Mouse (Mus musculus) gastrocnemius, postnatal 25 days (tissue): ENCODE measurements around the gene Arhgap29. TPM values are rescaled to one million over a fixed set of nuclear protein-coding genes. Genes with fewer than 3 reads are reported as not detected.

Source experiments
- DNase-seq: peaks from one replicate; pipeline ENCODE4 v3.0.0; 2022
- long read RNA-seq, 2 experiments: library from polyadenylated mRNA; stranded (forward); transcript quantifications; one replicate each; pipeline ENCODE4 v2.0.0; 2021
- total RNA-seq, 2 experiments: library from RNA; stranded (reverse); gene quantifications; 1 replicate in 1 of 2; 2 replicates in 1 of 2; pipeline ENCODE4 v1.2.3; 2021

Arhgap29 gene
- total RNA-seq: 10 to 100 TPM; 18.3 to 19.1 TPM
- long read RNA-seq, experiment 1, partial matches to known transcripts: 1 of 2 reads
- long read RNA-seq, experiment 1, other reads (novel, unspliced or antisense): 1 of 2 reads
- long read RNA-seq, experiment 2, full-length matches to known transcripts: 1 of 3 reads
- long read RNA-seq, experiment 2, partial matches to known transcripts: 2 of 3 reads
- long read RNA-seq, experiment 2, other reads (novel, unspliced or antisense): 0 of 3 reads

DNA sequence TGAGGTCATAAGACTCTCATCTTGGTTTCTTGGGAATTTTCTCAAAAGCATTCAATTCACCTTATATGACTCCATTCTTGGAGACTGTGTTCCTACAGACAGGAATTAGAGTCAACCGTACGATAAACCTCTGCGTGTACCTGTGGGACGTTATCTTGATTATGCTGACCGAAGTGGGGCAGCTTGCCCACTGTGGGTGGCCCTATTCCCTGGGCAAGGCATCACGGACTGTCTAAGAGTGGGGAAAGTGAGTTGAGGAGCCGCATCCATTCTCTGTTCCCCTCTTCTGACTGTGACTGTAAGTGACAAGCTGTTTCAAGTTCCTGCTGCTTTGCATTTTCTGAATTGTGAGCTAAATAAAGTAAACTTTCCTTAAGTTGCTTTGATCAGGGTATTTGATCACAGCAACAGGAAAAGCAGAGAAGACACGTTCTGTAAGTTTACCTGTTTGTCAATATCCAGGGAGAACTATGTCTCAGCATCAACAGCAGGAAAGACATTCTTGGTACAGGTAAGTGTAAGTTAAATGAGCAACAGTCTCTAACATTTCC lies at the start of gene Arhgap29:
Gene Arhgap29, plus strand, starts transcription at position 501 of the 551 bp plus-strand sequence.
- no peak for DNase-seq

DNA sequence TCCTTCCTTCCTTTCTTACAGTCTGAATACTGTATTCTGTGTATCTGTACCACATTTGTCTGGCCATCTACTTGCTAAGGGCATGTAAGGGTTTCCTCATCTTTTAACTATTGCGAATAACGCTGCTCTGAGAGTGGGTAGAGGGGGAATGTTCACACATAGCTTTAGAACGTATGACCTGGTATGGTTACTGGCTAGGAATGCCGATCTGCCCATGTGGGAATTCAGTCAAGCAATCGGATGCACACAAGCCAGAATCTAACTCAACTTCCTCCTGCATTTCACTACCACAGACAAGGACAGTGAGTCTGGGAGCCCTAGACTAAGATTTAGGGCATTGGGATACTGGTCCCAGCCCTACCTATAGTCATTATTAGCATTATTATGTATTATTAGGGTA lies 49.6 kb upstream of the Arhgap29 start:
- no peak for DNase-seq

DNA sequence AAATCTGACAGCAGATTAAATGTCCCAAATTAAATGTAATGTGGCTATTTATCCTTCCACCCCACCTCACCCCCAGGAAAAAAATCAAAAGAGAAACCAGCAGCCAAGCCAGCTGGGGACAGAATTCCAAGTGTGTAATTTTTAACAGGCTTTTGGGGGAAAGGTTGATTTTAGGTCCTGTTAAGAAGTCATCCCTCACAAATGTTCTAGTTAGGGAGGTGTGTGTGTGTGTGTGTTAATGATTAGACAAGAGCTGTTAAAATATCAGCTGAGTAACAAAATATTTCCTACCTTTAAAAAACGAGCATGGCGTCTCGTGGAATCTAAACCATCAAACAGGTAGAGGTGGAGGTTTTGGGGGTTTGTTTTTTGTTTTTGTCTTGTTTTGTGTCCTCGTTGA lies 49.1 kb upstream of the Arhgap29 start:
- DNase-seq: no peak

DNA sequence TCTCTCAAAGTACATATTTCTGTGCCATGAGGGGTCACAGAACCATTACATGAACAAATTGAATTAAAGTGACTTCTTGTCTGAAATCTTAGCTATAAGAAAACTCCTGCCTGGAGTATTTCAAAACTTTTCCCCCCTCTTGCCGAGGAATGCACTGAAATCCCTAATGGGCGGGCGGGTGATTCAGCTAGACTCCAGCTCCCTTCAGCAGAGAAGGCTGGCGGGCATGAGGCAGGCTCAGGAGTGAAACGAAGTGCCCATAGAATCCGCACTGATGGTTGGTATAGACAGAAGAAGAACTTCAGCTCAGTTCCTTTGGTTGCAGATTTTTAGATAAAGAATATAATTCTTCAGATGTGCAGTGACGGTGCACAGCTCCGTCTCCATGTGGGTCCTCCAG lies 48.6 kb upstream of the Arhgap29 start:
- DNase-seq: no peak

DNA sequence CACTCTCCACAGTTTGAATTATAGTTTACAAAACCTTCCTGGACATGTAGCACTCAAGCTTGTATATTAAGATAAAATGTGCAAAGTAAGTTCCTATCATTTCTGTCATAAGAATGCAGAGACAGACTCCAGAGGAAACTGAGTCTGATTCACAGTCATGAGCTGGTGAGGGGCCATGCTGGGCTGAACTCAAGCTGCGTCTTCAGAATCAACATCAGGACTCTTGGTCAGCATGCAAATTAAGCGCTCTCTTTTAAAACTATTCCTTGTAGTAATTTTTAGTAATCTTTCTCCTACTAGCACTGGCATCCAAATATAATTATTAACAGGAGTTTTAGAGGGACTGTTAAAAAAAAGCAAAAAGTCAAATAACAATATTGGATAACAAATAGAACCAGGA lies 47.9 kb upstream of the Arhgap29 start:
- DNase-seq: no peak

DNA sequence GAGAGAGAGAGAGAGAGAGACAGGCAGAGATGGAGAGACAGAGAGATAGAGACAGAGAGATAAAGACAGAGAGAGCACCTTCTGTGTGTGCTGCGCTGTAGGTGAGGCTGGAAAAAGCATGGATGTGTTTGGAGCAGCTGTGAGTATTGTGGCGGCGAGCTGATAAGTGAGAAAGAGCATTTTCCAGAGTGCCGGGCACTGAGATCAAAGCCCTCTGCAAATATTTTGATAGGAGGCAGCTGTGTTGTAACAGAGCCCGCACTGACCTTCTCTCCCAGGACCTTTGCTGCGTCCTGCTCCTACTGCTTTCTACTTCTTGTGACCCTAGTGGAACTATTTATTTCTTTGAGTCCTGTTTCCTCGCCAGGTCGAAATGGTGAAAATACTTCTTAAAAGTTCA lies 45.7 kb upstream of the Arhgap29 start:
- DNase-seq: no peak

DNA sequence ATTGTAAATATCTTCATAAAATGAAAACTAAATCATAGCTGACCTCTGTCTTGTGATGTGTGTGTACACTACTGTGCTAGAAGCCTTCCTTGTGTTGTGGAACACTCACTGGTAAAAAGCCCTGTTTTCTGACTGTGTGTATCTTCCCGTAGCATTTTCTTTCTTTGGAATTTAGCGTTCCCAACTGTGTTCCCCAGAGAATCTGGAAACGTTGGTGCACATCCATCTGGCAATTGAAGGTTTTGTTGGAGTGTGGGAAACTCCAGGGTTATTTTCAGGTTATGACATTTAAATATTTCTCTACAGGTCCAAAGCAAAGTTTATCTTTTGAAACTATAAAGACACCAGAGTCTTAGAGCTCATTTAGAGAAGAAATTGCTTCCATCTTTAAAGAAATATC lies 43.2 kb upstream of the Arhgap29 start:
- DNase-seq: peak; percentile 34

DNA sequence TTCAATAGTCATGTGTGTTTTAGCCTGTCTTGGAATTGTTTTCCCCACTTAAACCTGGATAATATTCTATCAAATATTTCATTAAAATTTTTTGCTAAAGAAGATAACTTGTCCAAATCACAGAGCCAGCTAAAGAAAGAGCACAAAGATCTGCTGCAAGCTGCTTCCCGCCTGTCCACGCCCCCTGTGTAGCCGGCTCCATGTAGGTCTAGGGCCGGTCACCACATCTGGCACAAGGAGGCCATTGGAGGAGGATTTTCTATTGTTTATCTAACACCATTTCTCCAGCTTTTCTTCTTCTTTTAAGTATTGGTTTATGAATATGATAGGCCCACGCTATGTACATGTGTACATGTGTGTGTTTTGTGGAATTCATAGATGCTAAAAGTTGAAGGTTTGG lies 38.9 kb upstream of the Arhgap29 start:
- DNase-seq: no peak

DNA sequence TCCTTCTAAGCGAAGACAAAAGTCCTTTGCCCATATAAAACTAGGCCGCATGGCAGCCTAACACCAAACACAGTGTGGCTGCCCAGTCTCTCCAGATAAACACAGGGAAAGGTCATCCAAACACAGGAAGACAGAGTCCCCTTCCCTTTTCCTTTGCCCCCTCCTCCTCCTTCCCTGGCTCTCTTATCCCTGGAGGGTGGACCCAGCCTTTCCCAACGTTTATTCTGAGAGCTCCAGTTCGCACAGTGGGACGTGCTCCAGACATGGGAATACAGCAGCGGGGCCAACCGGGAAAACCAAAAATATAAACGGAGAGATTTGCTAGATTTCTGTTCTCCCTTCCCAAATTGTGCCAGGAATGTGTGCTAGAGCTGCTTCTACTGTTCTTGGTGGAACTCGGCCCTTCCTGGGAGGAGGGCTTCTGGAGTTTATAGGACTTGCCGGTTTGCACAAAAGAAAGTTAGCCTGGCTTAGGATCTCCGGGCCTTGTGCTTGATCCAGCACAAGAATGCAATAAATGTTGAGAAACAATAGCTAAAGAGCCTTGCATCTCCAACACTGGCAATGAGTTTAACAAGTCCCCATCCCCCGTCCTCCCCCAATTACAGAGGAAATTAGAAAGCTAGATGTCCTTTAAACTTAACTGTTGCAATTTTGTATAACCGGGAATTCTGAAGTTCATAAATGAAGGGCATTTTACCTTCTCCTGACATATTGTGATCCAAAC lies 37.7 kb upstream of the Arhgap29 start:
- peak; percentile 60 for DNase-seq

DNA sequence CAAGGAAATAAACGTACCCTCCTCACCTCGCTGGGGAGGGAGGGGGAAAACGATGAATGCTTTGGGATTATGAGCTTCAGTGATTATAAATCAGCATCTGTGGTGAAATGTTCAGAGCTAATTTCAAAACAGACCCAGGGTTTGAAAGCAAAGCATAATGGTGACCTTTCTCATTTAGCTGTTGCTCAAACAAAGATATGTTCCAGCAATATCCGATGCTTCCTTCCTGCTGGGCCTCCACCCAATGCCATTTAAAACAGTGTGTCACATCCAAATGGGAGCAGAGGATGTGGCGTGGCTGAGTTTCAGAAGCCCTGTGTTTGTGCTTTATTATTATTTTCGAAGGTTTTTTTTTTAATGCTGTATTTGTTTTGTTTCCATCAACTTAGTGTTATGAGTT lies 37.1 kb upstream of the Arhgap29 start:
- peak; percentile 34 for DNase-seq

DNA sequence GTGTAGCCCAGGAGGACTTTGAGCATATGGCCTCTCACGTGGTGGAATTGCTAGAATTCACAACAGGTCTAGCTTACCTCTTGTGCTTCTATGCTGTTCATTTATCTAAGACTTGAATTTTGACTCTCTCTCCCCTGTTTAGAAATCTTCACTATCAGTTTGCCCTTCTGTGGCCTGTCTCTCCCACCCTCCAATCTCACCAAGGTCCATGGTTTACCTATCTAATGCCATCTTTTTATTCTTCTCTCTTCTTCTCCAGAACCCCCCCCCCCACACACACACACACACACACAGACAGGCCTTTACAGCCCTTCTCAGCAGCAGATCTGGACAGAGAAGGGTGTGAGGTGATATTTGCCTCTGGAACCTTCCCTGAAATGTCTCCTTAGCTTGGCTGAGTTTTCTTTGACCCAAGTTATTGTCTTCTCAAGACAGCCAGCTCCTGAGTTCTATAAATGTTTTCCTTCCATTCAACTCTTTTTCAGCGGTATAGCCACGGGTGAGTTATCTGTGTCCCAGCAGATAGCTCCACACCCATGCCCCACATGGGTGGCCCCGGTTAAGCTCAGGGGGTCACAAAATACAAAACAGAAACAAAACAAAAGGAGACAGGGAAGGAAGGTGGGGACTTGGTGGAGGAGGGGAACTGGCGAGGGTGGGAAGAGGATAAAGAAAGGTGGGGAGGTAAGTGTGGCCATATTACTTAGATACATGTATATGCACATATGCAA lies 35.4 kb upstream of the Arhgap29 start:
- no peak for DNase-seq

DNA sequence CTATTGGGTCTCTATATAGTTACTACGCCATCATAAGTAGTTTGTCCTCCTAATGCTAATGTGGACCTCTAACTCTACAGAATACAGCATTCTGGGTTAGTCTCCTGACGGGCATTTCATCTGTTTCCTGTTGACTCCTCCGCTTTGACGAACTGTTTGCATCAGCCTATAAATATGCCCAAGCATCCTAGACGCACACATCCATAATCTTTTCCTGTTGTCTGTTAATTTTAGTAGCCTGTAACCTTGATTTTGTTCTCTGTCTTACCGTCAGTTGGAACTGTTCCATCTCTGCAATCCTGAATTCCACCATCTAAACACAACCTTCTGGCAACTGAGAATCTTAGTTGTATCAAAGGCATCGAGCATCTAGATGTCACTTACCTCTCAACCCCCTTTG lies 34.7 kb upstream of the Arhgap29 start:
- DNase-seq: no peak

DNA sequence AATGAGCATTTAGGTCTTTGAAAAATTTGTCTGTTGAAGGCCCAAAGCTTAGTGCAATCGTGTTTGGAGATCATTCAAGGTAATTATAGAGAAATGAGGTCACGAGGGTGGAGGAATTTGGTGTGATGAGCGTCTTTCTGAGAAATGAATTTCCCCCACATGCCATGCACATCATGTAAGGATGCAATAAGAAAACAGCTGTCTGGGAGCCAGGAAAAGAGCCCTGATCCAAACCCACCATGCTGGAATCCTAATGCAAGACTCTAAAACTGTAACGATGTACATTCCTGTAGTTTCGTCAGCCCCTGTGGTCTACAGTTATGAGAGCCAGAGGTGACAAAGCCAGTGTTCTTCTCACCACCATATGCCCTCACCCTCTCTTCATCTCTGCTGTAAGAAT lies 32.4 kb upstream of the Arhgap29 start:
- DNase-seq: no peak

DNA sequence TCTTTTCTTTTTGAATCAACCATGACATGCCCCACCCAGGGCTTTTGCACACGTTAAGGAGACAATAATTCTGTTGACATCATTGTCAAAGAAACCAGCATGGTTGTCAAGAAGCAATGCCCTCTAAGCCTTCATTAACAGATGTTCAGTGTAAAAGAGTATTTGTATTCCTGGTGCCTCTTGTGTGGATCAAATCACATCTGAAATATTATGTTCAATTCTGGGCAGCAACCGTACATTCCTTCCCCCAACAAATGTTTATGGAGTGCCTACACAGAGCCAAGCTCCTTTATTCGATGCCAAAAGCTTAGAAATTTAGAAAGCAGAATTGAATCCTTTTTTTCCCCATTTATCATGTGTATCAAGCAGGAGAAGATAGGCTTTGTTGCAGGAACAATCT lies 31.6 kb upstream of the Arhgap29 start:
- DNase-seq: no peak

DNA sequence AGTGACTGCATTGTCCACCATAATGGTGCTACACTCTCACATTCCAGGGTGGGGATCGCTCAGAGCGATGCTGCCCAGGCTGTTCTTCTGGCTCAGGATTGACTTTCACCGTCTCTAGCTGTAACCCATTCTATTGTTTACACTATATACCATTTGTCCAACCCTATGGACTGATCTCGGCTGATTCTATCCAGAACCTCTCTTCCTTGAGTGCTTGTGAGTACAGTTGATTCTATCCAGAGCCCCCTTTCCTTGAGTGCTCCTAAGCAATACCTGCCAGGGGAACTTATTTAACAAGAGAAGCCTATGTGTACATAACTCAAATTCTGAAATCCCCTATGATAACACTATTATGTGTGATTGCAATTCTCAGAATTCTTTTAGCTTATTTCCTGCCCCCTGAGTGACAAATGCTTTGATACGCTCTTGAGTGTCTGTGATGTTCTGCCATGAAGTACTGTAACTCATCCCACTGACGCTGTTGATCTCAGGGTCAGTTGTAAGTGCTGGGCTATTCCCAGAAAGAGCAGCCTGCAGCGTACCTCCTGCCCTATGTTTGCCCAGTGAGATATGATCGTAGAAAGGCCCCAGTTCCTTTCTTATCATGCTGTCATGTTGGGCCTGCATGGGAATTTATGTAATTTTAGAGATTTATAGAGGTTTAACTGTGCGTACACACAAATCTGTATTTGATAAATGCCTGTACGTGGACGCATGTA lies 27.4 kb upstream of the Arhgap29 start:
- DNase-seq: no peak

DNA sequence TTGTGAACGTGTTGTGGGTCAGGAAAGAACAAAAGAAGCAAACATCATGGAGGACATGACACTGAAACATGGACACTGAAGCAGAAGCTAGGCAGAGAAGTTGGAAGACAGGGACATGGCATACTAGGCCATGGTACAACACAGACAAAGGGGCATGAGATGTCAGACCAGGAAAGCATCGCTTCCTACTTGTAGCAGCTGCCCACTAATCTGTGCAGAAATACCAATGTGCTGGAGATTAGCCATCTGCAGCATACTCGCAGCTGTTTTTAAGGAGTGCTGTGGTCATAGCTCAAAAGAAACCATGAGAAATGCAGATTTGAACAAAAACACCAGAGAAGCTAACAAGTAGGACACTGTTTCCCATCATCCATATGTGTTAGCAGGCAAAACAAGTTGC lies 24.7 kb upstream of the Arhgap29 start:
- no peak for DNase-seq

DNA sequence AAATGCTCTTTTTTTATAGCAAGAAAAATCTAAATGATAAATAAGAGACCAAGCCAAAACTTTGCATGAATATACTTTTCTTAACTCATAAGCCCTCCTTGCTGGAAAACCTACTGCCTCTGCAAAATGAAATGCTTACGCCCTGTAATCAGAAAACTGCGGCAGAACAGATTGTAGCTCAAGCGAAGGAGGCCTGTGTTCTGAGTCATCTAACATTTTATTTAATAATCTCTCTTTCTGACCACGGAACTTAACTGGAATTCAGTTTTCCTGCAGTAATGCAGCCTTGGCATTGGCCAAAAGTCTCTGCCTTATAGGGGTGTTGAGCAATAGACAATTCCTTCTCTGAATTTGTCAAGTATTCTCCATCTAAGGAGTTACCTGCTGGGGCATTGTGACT lies 19.5 kb upstream of the Arhgap29 start:
- DNase-seq: no peak

DNA sequence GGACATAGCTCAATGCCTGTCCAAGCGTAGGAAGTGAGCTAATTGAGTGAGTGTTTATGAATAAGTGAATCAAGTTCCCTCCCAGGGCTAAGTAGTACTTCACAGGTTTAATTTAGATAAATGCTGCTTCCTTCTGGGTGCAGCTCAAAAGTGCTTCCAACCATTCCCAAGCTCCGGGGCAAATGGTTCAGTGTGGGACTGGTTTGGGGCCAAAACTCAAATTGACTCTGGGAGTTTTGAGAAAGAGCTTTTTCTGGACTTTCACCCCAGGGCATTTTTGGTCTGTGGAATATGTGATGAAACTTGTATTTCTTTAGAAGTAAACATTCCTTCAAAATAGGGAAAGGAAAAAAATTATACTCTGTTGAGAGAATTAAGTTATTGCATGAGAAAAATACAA lies 16.1 kb upstream of the Arhgap29 start:
- DNase-seq: no peak

DNA sequence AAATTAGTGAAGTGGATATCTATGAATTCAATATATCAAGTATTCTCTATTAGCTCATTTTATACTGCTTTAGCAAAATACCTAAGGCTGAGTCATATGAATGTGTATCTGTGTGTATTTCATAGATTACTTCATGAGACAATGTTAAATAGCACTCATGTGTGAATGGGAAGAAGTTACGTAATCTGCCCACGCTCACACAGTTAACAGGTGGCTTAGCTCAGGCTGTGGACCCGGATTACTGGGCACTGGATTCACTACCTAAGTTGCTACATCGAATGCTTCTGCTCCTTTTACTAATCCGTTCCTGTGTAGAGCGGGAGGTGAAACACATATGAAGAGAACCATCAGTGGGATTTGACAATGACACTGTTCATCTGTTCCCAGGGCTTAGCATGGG lies 15.3 kb upstream of the Arhgap29 start:
- no peak for DNase-seq

DNA sequence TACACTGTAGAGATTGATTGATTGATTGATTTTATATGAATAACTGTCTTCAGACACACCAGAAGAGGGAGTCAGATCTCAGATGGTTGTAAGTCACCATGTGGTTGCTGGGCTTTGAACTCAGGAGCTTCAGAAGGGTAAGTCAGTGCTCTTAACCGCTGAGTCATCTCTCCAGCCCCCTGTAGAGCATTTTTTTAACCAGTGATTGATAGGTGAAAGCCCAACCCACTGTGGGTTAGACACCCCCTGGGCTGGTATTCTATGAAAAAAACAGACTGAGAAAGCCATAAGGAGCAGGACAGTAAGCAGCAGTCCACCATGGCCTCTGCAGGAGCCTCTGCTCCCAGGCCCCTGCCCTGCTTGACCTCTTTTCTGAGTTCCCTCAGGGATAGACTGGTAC lies 12.7 kb upstream of the Arhgap29 start:
- DNase-seq: no peak

DNA sequence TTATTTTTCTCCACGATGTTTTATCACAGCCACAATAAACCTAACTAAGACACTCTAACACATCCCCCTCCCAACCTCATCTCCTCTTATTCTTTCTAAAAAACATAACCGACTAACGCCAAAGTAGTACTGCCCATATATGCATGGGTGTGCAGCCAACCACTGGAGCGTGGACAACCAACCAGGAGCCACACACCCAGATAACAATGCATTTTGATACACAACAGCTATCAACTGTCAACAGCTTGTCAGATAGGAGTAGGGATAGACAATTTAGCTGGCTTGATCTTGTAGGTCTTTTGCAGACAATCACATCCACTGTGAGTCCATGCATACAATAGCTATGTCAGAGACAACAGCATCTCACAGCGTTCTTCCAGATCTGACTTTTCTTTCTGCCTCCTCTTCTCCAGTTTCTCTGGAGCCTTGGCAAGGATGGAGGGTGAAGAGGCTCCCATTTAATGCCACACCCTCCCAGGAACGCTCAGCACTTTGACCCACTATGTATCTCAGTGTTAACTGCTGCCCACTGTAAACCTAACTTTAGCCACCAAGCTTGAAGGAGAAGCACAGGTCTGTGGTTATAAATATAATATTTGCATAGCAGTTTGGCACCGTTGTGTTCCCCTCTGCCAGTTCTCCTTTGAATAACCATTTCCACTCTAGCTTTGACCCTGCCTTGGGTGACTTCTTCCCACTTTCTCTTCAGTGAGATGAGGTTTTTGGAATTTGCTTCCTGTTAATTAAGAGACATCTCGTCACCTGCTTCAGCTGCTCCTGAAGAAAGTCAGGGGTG lies 12.0 kb upstream of the Arhgap29 start:
- no peak for DNase-seq
